Mouse (Mus musculus): ENCODE data around the gene Mkrn3. TPM values are rescaled to one million over a fixed set of nuclear protein-coding genes. Genes with fewer than 3 reads are reported as not detected.

The Mkrn3 gene
- polyA plus RNA-seq, 1 experiment from 2014 or later = 2.6 TPM

DNA sequence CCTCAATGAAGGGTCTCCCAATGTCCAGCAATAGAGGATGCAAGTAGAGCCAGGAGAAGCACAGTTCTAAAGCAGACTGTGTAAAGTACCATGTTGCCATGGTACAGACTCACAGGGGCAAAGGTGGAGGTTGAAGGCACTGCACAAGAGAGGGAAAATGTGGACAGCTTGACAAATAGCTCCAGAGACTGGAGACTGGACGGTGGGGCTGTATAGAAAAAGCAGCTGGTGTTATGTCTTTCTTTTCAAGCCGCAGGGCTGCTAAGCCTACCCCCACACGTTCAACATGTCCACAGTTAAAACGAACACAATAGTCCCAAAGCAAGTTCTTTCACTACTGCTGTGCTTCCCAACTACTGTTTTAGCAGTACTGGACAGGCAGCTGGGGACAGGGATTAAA is 3.3 kb upstream of the Mkrn3 start:
- Histone ChIP-seq H3K27ac (replicated peaks) (no peak overlapping the region), H3K36me3 (no peaks in the 10 kb centered on the region), H3K4me2 (no peak overlapping the region), H3K9me3 (peaks cover 7% of the 10 kb centered on the region), H3K4me1 (0 out of 2 replicates have a peak, but pooled peaks cover 11% of the 10 kb centered on the region), H3K4me3 (no peak overlapping the region), H3K27me3 (replicated peaks) (peaks cover 10% of the 10 kb centered on the region; the same call in 1 of the 2 replicates), H3K9ac (no peak overlapping the region)
- WGBS = 50% methylated on average over 4 of the region's 4 CpGs
- no peak for ATAC-seq (ENCODE audit: extremely low read depth, insufficient number of reproducible peaks, low FRiP score, low TSS enrichment)

DNA sequence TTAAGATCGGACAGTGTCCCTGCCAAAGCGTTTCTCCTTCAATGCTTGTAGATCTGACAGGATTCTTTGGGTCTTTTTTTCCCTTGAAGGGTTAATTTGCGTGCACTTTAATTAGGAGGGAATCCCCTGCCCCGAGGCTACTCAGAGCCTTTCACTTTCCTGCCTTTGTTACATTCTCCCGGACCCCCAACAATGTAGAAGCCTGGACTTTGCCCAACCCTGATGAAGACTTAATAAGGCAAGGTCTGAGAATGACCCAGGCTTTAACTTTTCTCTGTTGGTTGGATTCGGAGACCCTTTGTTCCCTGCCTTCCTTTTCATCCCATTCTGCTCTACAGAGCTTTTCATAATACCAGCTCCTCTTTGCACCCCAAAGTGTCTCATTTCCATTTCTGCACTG is 627 bp upstream of the Mkrn3 start:
- ATAC-seq (ENCODE audit: extremely low read depth, insufficient number of reproducible peaks, low FRiP score, low TSS enrichment) = no peak
- WGBS = 67% methylated on average over 6 of the region's 6 CpGs
- 0 out of 2 replicates have a peak, but pooled peaks cover 11% of the 10 kb centered on the region for H3K4me1 ChIP-seq
- no peak overlapping the region for H3K27ac ChIP-seq (replicated peaks)
- H3K9me3 ChIP-seq = peaks cover 7% of the 10 kb centered on the region
- H3K9ac ChIP-seq = no peak overlapping the region
- H3K27me3 ChIP-seq (replicated peaks) = peaks cover 10% of the 10 kb centered on the region; the same call in 1 of the 2 replicates
- peak overlapping the region; percentile 74 for H3K4me2 ChIP-seq
- H3K4me3 ChIP-seq = peak overlapping the region; percentile 72; the same call in 1 of the 2 replicates
- no peaks in the 10 kb centered on the region for H3K36me3 ChIP-seq

DNA sequence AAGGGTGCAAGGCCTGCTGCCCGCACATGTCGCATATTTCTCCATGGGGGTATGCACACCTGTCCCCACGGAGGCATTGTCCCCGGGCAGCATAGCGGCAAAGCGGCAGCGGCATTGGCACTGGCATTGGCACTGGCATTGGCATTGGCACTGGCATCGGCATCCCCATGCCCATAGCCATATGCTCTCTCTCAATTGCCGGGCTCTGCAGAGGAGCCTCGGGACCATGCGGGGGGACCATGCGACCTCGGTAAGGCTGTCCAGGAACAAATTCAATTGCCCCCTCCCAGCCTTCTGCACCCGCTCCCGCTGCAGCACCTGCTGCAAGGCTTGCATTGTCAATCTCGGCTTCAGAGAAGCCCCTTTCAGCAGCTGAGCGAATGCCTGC is 840 bp downstream of the Mkrn3 start:
- WGBS = 56% methylated on average over 17 of the region's 17 CpGs

DNA sequence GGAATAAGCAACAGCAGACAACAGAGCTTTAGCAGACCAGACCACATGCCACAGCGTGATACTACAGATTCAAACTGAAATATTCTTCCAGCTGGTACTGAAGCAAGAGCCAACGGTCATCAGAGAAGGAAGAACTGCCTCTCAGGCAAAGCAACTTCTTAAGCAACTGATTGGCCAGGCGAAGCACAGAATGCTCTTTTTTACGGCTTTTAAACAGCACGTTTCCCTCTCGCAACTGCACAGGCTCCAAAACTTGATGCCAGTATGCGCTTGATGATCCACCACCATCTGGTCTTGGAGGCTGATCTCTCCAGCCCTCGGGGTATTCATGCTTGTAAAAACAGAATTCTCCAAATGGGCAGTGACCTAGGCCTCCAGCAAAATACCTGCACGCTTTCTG is 1.6 kb downstream of the Mkrn3 start:
- H3K4me2 ChIP-seq = peak overlapping the region; percentile 74; the same call in 1 of the 2 replicates
- 80% methylated on average over 9 of the region's 9 CpGs for WGBS
- H3K36me3 ChIP-seq = no peaks in the 10 kb centered on the region
- H3K9ac ChIP-seq = no peak overlapping the region
- no peak overlapping the region for H3K4me3 ChIP-seq
- ATAC-seq (ENCODE audit: extremely low read depth, insufficient number of reproducible peaks, low FRiP score, low TSS enrichment) = no peak
- peaks cover 9% of the 10 kb centered on the region; the same call in 1 of the 2 replicates for H3K27me3 ChIP-seq (replicated peaks)
- H3K9me3 ChIP-seq = peaks cover 5% of the 10 kb centered on the region; the same call in 1 of the 2 replicates
- H3K4me1 ChIP-seq = 0 out of 2 replicates have a peak, but pooled peaks cover 11% of the 10 kb centered on the region
- no peak overlapping the region for H3K27ac ChIP-seq (replicated peaks)

More for the DNA sequence above, 840 bp downstream of the Mkrn3 start:
- ATAC-seq (ENCODE audit: extremely low read depth, insufficient number of reproducible peaks, low FRiP score, low TSS enrichment) = no peak
- Histone ChIP-seq H3K9ac (peak overlapping the region; percentile 85), H3K27ac (replicated peaks) (no peak overlapping the region), H3K27me3 (replicated peaks) (peaks cover 10% of the 10 kb centered on the region; the same call in 1 of the 2 replicates), H3K9me3 (peaks cover 5% of the 10 kb centered on the region; the same call in 1 of the 2 replicates), H3K4me1 (0 out of 2 replicates have a peak, but pooled peaks cover 11% of the 10 kb centered on the region), H3K36me3 (no peaks in the 10 kb centered on the region), H3K4me3 (peak overlapping the region; percentile 72), H3K4me2 (peak overlapping the region; percentile 74)

DNA sequence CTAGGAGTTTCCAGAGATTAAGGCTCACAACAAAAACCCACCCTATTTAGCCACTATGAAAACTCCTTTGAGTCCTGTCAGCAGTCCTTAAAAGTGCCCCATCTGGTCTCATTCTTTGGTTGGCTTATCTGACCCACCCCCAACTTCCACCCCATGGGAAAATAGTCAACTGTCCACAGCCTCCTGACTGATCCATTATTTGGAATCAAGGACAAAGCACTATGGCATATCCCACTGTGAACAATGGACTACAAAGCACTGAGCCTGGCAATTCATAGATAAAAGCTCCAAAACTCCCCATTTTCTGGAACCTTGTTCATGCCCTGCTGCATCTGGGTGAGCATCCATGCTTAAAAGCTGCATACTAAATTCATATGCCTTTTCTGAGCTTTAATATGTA is 3.8 kb downstream of the Mkrn3 start:
- Histone ChIP-seq H3K4me3 (no peak overlapping the region), H3K4me2 (no peak overlapping the region), H3K27ac (replicated peaks) (no peak overlapping the region), H3K36me3 (no peaks in the 10 kb centered on the region), H3K9me3 (peaks cover 5% of the 10 kb centered on the region; the same call in 1 of the 2 replicates), H3K4me1 (0 out of 2 replicates have a peak, but pooled peaks cover 11% of the 10 kb centered on the region), H3K9ac (no peak overlapping the region), H3K27me3 (replicated peaks) (no peaks in the 10 kb centered on the region)
- no peak for ATAC-seq (ENCODE audit: extremely low read depth, insufficient number of reproducible peaks, low FRiP score, low TSS enrichment)

DNA sequence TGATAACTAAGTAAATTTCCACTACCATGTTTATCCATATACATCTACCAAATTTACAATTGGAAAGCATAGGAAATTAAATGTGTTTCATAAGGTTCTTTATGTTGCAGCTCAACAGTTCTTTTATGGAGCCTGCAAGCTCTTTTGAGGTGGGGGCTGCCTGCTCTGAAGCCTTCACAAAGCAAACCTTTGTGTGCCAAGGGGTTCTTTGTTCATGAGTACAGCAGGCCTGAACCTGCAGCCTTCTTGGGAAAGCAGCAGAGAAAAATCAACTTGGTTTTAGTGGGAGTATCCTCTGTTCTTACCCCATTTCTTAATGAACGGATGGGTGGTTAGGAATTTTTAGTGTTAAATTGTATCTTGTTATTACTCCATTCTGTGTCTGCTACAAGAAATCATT is 4.7 kb downstream of the Mkrn3 start:
- 68% methylated on average over 1 of the region's 1 CpGs for WGBS
- ATAC-seq (ENCODE audit: extremely low read depth, insufficient number of reproducible peaks, low FRiP score, low TSS enrichment) = no peak
- Histone ChIP-seq H3K27ac (replicated peaks) (no peak overlapping the region), H3K27me3 (replicated peaks) (no peaks in the 10 kb centered on the region), H3K4me3 (no peak overlapping the region), H3K9me3 (no peaks in the 10 kb centered on the region), H3K4me1 (0 out of 2 replicates have a peak, but pooled peaks cover 11% of the 10 kb centered on the region), H3K36me3 (no peaks in the 10 kb centered on the region), H3K4me2 (no peak overlapping the region), H3K9ac (no peak overlapping the region)

DNA sequence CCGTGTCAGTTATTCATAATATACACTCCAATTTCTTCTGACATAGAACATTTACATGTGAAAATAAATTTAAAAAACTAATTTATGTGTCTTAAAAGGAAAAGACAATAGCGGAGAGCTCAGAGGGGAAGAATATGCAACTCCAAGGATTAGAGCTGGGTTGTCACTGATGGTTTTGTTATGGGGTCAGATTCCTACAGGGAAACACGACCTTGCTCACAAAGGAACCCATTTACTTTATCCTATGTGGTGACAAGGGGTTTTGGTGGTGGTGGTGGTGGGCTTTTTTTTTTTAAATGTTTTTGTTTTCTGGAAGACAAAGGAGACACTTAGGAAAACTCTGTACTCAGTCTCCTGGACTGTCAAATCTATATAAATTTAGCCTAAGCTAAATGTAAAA is 12.1 kb downstream of the Mkrn3 start:
- H3K4me3 ChIP-seq = no peak overlapping the region
- 0 out of 2 replicates have a peak, but pooled peaks cover 10% of the 10 kb centered on the region for H3K27me3 ChIP-seq (replicated peaks)
- H3K27ac ChIP-seq (replicated peaks) = no peak overlapping the region
- ATAC-seq (ENCODE audit: extremely low read depth, insufficient number of reproducible peaks, low FRiP score, low TSS enrichment) = no peak
- 48% methylated on average over 3 of the region's 3 CpGs for WGBS
- peaks cover 4% of the 10 kb centered on the region; the same call in 1 of the 2 replicates for H3K9me3 ChIP-seq
- no peak overlapping the region for H3K9ac ChIP-seq
- H3K36me3 ChIP-seq = no peaks in the 10 kb centered on the region
- no peaks in the 10 kb centered on the region for H3K4me1 ChIP-seq
- no peak overlapping the region for H3K4me2 ChIP-seq

DNA sequence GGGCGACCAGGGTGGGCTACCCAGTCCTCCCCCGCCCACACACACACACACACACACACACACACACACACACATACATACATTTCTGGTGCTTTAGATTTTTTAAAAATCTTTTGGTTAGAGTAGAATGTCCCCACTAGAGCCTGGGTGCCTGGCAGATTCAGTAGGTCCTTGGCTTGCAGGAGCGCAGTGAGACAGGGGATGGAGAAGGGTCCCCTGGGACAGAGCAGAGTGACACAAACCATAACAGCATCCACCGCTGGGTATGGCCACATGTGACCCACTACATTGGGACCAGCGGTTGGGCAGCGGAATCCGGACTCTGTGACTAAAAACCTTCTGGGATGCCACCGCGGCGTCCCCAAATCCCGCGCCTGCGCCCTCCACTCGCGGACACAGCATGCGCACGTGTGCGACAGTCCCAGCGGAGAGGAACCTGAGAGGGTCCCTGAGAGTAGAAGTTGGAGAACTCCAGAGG is 13.3 kb downstream of the Mkrn3 start:
- ATAC-seq (ENCODE audit: extremely low read depth, insufficient number of reproducible peaks, low FRiP score, low TSS enrichment) = no peak
- H3K4me1 ChIP-seq = no peaks in the 10 kb centered on the region
- H3K36me3 ChIP-seq = no peaks in the 10 kb centered on the region
- 42% methylated on average over 19 of the region's 19 CpGs for WGBS
- H3K9me3 ChIP-seq = peaks cover 4% of the 10 kb centered on the region; the same call in 1 of the 2 replicates
- 0 out of 2 replicates have a peak, but pooled peaks cover 10% of the 10 kb centered on the region for H3K27me3 ChIP-seq (replicated peaks)
- no peak overlapping the region for H3K27ac ChIP-seq (replicated peaks)
- peak overlapping the region; percentile 44 for H3K4me2 ChIP-seq
- H3K9ac ChIP-seq = no peak overlapping the region
- H3K4me3 ChIP-seq = peak overlapping the region; percentile 13; the same call in 1 of the 2 replicates

DNA sequence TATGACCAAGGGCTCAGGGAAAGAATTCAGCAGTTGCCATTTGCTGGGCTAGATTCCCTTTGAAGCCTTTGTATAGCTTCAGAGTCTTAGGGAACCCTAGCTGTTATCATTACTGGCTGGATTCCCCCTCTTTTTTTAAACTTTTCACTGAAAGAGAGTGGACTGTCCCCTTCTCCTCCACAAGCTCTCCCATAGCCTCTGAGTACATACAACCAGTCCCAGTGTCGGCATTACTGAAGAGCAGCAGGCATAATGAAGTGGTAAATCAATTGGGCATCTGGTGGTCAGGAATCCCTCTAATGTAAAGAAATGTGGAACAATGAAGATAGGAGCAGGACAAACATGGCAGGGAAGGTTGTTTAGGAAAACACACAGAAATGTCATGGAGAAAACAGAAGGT is 27.7 kb downstream of the Mkrn3 start:
- no peaks in the 10 kb centered on the region for H3K4me1 ChIP-seq
- no peaks in the 10 kb centered on the region for H3K9me3 ChIP-seq
- H3K4me3 ChIP-seq = no peak overlapping the region
- no peak overlapping the region for H3K4me2 ChIP-seq
- no peaks in the 10 kb centered on the region for H3K36me3 ChIP-seq
- H3K27ac ChIP-seq (replicated peaks) = no peak overlapping the region
- no peak overlapping the region for H3K9ac ChIP-seq
- 50% methylated on average over 1 of the region's 1 CpGs for WGBS
- no peak; the same call in 1 of the 2 replicates for ATAC-seq (ENCODE audit: extremely low read depth, insufficient number of reproducible peaks, low FRiP score, low TSS enrichment)
- H3K27me3 ChIP-seq (replicated peaks) = no peaks in the 10 kb centered on the region

DNA sequence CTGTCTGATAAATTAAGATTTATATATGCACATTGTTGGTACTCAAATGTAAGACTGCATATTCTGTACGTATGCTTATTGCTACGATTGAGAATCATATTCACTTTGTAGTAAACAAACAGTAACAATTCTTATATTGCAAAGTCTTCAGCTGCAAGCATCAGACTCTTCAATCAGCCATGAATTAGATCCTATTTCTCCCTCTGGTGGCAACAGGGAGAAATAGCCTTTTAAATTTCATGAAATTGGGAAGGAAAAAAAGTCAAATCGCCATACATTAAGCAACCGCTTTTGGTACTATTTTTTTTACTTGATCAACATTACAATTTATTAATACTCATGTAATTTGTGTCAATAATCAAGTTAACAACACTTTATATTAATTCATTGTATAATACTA is 31.6 kb downstream of the Mkrn3 start:
- no peak for ATAC-seq (ENCODE audit: extremely low read depth, insufficient number of reproducible peaks, low FRiP score, low TSS enrichment)
- H3K9ac ChIP-seq = no peak overlapping the region
- H3K4me2 ChIP-seq = no peak overlapping the region
- no peaks in the 10 kb centered on the region for H3K27me3 ChIP-seq (replicated peaks)
- no peaks in the 10 kb centered on the region for H3K4me1 ChIP-seq
- no peaks in the 10 kb centered on the region for H3K9me3 ChIP-seq
- 30% methylated on average over 4 of the region's 4 CpGs for WGBS
- no peak overlapping the region for H3K27ac ChIP-seq (replicated peaks)
- no peak overlapping the region for H3K4me3 ChIP-seq
- H3K36me3 ChIP-seq = no peaks in the 10 kb centered on the region

DNA sequence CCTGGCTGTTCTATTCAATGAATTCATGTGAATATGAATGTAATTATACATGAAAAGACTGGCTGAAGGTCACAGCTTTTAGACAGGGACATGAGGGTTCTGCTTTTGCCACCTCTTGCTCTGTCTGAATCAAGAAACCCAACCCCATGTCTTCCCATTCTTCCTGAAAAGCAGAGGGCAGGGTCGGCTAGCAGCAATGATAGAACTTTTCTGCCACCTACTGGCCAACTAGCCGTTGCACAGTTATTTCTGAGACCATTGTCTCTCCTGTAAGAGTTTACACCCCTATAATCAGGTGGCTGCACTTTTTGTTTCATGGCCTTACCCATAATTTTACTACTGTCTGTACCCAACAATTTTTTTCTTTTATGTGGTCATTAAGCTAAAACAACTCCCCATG is 37.5 kb downstream of the Mkrn3 start:
- H3K36me3 ChIP-seq = no peaks in the 10 kb centered on the region
- no peak overlapping the region for H3K27ac ChIP-seq (replicated peaks)
- no peaks in the 10 kb centered on the region for H3K4me1 ChIP-seq
- no peak overlapping the region for H3K9ac ChIP-seq
- H3K27me3 ChIP-seq (replicated peaks) = no peaks in the 10 kb centered on the region
- ATAC-seq (ENCODE audit: extremely low read depth, insufficient number of reproducible peaks, low FRiP score, low TSS enrichment) = no peak
- 4% methylated on average over 2 of the region's 2 CpGs for WGBS
- H3K4me3 ChIP-seq = no peak overlapping the region
- H3K4me2 ChIP-seq = no peak overlapping the region
- H3K9me3 ChIP-seq = peaks cover 9% of the 10 kb centered on the region; the same call in 1 of the 2 replicates

DNA sequence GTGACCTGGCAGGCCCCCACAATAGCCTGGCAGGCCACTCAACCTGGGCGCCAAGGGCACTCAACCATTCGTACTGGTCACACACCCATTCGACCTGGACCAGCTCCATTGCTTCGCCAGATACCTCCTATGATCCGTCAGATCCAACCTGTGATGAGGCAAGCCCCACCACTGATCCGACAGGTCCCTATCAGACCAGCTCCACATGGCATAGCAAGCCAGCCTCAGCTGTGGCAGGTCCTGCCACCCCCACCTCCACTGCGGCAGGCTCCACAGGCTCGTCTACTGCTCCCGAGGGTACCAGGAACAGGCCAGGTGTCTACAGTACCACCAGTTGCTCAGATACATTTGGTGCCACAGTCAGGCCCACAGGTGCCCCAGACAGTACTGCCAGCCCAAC is 41.4 kb downstream of the Mkrn3 start:
- ATAC-seq (ENCODE audit: extremely low read depth, insufficient number of reproducible peaks, low FRiP score, low TSS enrichment) = no peak
- Histone ChIP-seq H3K4me2 (no peak overlapping the region), H3K27ac (replicated peaks) (no peak overlapping the region), H3K4me3 (no peak overlapping the region), H3K36me3 (no peaks in the 10 kb centered on the region), H3K9ac (no peak overlapping the region), H3K9me3 (peaks cover 11% of the 10 kb centered on the region; the same call in 1 of the 2 replicates), H3K4me1 (no peaks in the 10 kb centered on the region), H3K27me3 (replicated peaks) (no peaks in the 10 kb centered on the region)
- 76% methylated on average over 9 of the region's 9 CpGs for WGBS

Data from heart, embryonic 13.5 days (tissue).